Mouse (Mus musculus) ovary, adult 18-20 months (tissue): ENCODE results near the gene Rnf11.
A peak's percentile ranks its signal among the peaks of the same experiment; 100 is the strongest.

Experiments used
- DNase-seq: peaks from one replicate; pipeline ENCODE4 v3.0.0; 2022; ENCODE audit warnings: low spot score, mixed read lengths

The Rnf11 gene

DNA sequence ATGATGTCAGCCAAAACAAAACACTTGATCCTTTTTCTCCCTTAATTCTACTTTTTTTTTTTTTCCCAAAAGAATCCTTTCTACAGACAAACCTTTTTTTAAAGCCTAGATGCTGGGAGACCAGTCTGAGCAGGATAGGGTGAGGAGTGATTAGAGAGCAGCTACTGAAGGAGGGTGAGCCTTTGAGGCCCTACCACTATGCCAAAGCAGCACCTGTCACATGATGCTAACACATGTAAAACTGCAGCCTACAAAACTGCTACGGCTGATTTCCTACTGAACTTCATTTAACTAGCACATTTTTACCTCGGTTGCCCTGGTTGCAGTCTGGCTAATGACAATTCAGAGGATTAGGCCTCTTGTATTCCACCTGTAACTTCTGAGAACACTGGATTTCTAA is 39.6 kb downstream of the Rnf11 start:
- DNase-seq, result no peak

DNA sequence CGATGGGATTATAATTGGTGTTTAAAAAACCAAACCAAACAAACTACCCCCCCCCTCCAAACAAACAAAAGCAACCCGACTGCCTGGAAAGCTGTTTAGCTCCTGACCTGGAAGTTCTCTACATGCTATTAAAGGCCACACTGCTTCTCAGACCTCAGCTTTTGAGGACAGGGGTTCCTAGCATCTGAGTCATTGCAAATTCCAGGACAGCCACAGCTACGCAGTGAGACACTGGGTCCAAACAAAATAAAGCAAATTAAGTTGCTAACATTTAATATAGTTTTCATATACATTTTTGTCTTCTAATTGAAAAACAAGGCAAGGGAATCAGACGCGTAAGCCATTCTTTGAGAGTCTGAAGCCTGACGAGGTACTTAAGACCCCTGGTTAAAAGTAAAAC is 40.1 kb downstream of the Rnf11 start:
- no peak for DNase-seq

DNA sequence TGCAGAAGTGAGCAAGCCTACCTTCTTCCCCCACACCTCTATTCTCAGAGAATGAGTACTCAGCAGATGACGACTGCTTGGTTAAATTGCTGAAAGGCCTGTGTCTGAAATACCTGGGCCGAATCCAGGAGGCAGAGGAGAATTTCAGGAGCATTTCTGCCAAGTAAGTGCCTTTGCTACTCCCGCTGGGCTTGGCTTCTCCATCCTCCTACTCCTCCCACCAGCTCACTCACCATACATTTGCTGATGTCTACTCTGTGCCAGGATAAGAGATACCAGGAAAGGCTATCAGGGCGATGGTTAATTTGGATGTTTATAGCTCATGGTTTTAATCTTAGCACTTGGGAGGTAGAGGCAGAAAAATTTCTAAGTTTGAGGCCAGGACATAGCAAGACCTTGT is 41.9 kb downstream of the Rnf11 start:
- DNase-seq, result no peak

DNA sequence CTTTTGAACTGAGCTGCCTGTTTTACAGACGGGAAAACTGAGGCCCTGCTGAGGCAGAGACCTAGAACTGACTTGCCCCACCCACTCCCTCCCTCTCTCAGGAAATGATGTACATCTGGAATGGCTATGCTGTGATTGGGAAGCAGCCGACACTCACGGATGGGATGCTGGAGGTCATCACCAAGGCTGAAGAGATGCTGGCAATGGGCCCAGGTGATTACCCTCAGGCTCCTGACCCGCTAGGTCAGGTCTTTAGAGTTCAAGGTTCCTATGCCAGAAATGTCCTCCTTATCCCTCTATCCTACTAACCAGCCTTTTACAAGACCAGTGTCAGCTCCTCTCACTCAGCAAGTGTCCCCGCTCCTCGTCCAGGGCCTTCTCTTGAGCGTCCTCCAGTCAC is 42.4 kb downstream of the Rnf11 start:
- no peak for DNase-seq

DNA sequence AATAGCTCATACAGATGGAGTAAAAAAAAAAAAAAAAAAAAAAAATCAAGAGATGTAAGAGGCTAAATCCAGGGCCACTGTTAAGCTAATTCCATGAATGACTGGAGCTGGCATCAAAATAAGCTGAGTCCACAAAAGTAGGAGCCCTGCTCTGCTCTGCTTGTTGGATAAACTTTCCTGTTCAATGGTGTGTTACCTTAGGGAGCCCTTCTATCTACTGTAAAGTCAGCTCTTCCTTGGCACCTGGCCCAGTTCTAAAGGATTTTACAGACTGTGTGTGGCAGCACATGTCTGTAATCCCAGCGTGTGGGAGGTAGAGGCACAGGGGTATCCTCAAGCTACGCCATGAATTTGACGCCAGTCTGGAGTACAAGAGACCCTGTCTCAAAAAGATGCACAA is 43.5 kb downstream of the Rnf11 start:
- DNase-seq, result no peak

DNA sequence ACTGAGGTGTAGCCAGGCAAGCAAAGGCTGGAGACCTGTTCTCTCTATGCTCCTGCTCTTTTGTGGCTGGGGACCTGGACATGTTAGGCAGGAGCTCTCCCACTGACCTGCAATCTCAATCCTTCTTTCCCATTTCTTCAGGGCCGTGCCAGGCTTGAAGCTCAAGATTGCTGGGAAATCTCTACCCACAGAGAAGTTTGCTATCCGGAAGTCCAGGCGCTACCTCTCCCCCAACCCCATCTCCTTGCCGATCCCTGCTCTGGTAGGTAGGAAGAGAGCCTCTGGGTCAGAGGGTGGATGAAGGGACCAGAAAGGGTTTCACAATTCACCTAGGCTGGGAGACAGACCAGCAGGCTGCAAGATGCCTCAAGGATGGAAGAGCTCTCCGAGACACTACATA is 44.1 kb downstream of the Rnf11 start:
- no peak for DNase-seq

DNA sequence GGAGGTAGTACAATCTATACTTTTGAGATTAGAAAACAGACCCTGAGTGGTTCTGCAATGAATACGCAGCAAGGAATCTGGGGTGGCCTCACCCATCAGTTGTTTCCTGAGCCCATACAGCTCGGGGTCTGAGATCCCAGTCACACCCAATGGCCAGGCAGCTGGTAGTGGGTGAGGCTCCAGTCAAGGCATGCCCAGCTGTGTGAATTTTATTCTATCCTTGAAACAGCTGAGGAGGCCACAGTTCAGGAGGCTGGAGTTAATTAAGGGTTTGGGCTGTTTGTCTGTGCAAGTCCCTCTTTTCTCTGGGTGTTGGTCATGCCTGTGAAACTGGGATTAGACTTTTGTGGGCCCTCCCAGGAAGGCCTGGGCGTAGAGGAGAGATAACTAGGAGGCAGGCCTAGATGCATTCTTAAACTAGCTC is 44.7 kb downstream of the Rnf11 start:
- no peak for DNase-seq

DNA sequence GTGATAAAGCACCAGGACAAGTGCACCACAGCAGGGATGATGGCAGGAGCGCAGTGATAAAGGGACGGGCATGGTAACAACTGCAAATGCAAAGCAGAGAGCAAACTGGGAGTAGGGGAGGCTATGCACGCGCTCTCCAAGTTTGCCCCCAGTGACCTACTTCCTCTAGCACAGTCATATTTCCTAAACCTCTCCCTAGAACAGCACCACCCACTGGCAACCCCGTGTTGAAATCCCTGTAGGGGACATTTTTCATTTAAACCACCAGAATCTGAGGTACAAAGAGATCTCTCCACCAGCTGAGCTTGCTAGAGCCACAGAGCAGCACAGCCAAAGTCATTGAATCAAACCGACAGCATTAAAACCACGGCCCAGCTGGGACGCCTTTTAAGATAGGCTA is 45.4 kb downstream of the Rnf11 start:
- no peak for DNase-seq

DNA sequence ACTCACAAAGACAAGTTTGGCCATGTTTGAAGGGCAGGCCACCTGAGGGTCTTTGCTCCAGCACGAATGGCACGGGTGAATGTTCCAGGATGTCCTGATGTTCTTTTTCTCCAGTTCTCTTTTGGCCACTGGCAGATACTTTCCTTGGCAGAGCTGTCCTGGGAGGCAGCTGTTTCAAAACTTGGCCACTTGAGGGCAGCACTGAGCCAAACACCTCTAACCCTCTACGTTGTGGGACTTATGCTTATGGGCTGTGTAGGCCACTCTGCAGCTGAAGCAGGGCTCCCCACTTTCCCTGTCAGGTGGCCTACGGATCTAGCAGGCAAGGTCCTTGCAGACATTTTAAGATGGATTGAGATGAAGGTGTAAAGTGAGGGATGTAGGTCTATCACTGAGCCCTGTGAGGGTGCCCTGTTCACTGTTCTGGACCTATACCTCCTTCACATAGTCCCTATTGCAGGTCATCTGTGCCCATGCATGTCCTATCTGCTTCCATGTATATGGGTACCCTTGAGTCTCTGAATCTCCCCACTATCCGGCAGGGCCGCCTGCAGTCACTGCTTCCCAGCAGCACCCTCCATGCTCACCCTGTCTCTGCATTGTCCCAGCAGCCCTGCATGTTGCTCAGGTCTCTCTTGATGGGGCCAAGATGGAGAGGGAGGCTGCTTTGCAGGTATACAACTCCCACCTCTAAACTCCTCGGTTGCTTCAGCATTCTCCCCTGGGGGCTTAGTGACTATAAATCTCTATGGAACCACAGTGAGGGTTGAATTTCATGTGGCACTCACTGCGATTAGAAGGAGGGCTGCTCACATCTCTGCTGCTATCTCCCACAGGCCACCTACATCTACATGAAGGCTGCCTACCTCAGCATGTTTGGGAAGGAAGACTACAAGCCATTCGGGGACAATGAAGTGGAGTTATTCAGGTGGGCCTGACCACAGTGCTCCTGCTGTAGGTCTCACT is 46.3 kb downstream of the Rnf11 start:
- no peak for DNase-seq

DNA sequence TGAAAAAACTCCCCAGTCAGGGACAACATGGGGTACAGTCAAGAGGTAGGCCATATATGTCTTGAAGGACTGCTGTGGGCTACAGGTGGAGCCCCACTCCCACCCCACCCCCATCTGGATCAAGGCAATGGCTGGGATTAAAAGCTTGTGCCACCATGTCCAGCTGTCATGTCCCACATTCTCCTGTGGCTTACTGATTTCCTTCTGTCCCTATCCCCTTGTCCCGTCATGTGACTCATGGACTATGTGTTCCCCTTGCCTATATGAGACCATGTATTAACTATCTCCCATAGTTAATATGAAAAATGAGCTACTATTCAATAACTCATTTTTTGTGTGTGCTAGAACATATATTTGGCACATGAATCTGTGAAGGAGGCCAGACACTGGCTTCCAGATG is 50.3 kb downstream of the Rnf11 start:
- no peak for DNase-seq

DNA sequence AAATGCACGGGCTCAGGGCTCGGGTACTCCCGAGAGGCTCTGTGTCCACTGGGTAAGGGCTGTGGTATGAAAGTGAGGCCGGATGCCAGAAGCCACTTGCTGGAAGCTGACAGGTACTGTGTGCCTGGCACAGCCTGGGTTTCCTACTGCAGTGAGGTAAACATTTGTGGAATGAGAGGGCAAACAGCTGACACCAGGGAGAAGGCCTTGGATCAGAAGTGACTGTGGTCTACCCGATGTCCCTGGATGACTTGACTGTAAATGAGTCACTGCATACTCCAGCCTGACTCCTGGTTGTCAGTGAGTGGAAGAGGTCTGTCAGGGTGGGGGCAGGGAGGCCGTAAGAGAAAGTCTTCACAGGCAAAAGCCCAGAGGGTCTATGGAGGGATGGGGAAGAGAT is 50.9 kb downstream of the Rnf11 start:
- no peak for DNase-seq

DNA sequence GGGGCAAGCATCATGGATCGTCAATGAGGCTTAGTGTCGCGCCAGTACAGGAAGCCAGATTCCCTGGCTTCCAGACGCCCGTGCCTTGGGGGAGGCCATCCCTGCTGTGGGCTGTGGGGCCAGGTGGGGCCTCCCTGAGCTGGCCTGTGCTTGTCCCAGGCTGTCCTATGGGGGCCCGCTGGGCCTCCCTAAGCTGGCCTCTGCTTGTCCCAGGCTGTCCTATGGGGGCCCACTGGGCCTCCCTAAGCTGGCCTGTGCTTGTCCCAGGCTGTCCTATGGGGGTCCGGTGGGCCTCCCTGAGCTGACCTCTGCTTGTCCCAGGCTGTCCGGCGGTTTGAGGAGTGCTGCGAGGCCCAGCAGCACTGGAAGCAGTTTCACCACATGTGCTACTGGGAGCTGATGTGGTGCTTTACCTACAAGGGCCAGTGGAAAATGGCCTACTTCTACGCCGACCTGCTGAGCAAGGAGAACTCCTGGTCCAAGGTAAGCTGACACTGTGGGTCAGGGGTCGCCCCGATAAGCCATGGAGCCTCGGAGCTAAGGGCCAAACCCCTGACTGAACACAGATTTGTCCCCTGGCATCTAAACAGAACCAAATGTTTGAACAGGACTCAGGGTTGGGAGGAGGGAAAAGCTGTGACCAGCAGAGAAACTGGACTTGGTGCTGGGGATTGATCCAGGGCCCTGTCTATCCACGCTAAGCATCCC is 51.7 kb downstream of the Rnf11 start:
- DNase-seq, result no peak

DNA sequence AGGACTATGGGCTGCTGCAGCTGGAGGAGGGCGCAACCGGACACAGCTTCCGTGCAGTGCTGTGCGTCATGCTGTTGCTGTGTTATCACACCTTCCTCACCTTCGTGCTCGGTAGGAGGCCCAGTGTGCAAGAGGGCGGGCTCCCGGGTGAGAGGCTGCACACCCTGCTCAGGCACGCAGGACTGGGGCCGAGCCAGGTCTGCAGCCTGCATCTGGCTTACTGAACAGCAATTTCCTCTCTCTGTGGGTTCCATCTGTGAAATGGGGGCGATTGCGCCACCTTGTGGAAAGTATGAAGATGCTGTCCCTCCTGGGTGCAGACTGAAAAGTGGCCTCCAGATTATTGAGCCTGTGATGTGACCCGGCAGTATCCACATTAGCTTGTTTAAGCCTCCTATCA is 53.7 kb downstream of the Rnf11 start:
- peak; percentile 35 for DNase-seq

DNA sequence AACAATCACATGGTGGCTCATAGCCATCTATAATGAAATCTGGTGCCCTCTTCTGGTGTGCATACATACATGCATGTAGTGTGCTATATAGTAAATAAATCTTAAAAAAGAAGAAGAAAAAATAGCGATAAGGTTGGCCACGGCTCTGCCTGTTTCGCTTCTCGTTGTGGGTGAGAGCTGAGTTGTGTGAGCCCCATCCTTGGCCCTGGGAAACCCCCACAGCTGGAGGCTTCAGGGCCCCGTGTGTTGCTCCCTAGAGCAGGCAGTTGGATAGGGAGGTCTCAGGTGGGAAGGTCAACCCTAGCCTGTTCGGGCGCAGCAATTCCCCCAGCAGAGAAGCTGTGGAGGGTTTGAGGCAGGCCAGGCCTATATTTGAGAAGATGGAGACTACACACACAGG is 54.3 kb downstream of the Rnf11 start:
- no peak for DNase-seq

DNA sequence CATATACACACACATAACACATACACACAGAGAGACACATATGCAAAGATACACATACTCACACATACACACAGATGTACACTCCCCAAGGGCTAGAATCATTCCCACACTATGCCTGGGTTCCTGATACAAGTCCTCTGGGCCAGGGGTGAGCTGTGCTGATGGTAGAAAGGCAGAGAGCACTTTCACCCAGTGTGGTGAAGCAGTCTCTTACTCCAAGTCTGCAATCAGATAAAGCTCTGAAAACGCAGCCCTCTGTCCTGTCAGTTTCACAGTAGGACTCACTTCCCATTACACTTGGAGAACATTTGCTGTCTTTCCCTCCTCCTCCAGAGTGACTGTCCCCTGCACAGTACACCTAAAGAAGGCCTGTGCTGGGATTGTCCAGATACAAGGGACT is 57.5 kb downstream of the Rnf11 start:
- DNase-seq, result no peak

DNA sequence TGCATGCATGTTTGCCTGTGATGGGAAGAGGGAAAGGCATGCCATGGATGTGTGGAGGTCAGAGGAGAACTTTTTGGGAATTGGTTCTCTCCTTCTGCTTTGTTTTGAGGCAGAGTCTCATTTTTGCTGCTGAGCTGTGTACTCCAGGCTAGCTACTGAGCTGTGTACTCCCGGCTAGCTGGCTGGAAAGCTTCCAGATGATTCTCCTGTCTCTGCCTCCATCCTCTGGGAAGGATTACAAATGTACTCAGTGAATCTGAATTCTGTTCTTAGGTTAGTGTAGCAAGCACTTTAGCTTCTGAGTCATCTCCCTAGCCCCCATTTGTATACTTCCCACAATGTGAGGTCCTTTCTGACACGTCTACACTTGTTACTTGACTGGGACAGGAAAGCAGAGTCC is 61.1 kb downstream of the Rnf11 start:
- no peak for DNase-seq

DNA sequence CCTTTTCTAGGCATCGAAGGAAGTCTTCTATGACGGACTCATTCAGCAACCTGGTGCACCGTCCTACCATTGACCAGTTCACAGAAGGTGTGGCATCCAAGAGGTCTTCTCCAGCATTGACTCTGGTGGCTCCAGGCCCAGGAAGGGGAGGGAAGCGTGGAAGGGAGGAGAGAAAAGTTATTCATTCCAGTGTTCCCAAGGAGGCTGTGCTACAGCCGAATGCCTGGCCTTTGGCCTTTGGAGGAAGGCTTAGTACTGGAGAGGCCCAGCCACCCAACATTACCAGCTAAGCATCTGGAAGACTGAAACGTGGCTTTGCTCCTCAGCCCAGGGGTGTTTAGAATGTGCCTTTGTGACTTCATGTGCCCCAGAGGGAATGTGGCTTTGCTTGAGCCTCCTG is 62.1 kb downstream of the Rnf11 start:
- no peak for DNase-seq

DNA sequence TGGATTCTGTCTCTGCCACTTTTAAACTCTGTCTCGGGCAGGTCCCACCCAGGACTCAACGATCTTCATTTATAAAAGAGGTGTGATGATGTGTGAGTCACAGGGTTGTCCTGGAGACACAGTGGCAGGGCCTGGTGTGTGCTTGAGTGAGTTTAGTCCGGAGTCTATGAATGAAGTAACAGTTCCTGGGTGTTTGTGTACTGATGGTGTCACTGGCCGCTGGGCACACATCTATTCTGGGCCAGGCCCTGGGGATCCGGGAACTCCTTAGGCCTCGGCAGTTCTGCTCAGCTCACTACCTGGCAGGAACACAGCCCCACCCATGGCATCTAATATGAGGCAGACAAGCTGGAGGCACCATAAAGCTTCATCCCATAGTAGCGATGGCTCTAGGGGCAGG is 62.9 kb downstream of the Rnf11 start:
- no peak for DNase-seq

DNA sequence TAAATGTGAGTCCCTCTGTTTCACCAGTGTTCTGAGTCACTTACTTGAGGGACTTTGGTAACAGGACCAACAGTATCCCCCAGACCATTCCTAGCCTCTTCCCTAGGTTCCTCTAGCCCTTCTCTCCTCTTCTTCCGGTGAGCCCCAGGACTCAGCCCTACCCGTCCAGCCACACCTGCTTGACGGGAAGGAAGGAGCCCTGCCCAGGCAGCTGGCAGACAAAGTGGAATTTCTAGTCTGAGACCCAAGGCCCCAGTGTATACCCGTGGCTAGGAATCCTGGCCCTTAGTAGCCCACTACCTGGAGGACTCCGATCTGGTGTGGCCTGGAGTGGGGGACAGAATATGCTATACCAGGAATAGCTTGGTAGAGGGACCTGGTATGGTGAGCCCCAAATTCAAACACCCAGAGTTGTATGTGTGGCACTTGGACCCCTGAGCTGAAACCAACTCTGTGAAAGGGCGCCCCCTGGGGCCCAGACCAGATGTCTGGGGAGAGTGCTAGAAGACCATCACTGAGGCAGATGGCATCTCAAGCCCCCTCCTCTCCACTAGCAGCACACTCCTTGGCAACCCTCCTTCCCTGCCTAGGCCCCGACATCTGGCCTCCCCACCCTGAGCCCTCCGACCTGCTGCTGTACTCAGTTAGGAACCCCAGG is 64.3 kb downstream of the Rnf11 start:
- DNase-seq, result no peak

DNA sequence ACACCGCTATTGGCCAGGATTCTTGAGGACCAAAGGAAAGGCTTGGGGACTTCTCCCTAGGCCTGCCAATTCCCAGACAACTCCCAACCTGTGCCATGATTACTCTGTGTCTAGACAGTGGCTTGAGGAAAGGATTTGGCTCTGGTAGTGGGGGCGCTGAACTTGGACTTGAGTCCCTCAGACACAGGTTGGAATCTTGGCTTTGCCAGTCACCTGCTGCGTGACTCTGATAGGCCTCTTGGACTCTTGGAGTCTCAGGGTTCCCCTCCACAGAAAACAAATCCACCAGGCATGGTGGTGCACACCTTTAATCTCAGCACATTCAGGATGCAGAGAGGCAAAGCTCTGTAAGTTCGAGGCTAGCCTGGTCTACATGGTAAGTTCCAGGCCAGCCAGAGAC is 65.0 kb downstream of the Rnf11 start:
- no peak for DNase-seq

DNA sequence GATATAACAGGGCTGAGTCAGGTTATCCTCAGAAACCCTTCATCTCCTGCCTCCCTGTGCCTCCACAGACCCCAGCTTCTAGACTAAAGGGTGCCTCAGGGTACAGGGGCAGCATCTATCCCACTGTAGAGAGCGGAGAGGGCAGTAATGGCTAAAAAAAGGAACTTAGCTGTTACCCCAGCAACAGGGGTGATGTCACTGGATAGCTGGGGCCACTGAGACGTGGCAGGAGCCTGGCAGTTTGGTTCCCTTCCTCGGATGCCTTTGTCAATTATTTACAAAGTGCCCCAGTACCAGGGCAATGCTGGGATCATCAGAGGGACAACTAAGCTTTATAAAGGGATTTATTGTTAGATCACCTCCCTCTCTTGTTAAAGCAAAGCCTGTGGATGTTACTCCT is 65.5 kb downstream of the Rnf11 start:
- DNase-seq, result no peak

DNA sequence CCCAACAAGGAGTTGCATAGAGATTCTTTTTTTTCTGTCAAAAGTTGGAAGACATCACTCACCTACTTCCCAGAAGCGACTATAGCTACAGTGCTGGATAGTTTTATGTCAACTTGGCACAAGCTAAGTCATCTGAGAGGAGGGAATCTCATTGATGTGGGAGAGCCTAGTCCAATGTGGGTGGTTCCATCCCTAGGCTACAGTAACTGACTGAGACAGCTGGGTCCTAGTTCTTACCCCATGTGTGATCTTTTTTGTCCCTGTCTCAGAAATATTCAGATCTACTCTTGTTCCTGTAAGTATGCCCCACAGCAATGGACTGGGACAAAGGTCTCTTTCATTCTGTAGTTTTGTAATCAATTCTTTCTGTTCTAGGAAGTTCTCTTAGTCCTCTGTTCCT is 66.5 kb downstream of the Rnf11 start:
- DNase-seq, result no peak

DNA sequence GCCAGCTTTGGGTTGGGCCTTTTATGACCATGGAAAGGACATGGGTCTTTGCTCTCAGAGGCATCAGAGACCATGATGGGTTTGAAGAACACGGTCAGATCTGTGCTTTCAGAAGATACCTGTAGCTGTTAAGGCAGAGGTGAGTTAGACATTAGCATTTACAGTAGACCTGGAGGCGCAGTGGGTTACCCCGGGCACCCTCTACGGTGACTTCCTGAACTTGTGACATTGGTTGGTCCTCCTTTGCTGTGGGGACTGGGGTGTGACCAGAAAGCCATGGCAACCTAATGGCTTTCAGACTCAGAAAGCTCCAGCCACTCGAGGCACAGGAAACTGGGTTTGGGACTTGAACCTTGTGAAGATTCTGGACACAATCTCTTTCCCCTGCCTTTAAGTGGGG is 72.3 kb downstream of the Rnf11 start:
- no peak for DNase-seq
